ENCODE assay signal across 7 mouse cellular contexts in the genomic region with DNA sequence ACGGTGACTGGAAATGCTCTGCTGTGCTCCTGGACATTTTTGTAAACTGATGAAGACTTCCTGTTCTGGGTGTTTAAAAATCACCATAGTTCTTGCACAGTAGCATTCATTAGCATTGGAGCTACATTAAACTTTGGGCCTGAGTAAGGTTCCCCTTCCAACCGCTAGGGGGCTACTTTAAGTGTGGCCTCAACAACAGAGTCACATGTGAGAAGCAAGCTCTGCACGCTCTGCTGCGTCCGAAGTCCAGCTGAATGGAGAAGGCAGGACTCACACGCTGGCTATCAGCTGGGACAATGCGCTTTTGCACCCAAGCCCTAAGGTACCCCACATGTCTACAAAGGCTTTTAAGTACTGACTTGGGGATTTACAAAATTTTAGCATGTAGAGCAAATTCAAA.
DNase-seq lines count a peak whose midpoint lies in the region.

No protein-coding gene starts in this region.

- intact Hi-C loops in heart, postnatal 14 days (cut with DNase I), result no loop called here
- intact Hi-C loops in gastrocnemius, postnatal 14 days (cut with DNase I; ENCODE audit: low total_unique reads), result no loop called here

- DNase-seq in 416B (ENCODE audit: low read depth), result peak; percentile 54
- peak; percentile 39 for DNase-seq in CD4-positive, CD25-positive, alpha-beta regulatory T cell, adult 2 months (ENCODE audit: low read depth, low spot score)
- peak; percentile 30 for DNase-seq in embryo, embryonic 9.5 days (ENCODE audit: extremely low spot score)
- peak; percentile 4 to 15 for DNase-seq in kidney, postnatal 36 days
- peak; percentile 76 for DNase-seq in retina, embryonic 14.5 days (ENCODE audit: low spot score)
- DNase-seq in heart, postnatal 14 days, result no peak
- DNase-seq in gastrocnemius, postnatal 14 days, result no peak

Comparison
In these comparisons a context has a peak if more than half of its experiments do, and no peak if none do; other contexts are left out.
1. DNase-seq: peak in 416B (single experiment), CD4-positive, CD25-positive, alpha-beta regulatory T cell, adult 2 months (single experiment), embryo, embryonic 9.5 days (single experiment), kidney, postnatal 36 days (2 of 2) and retina, embryonic 14.5 days (single experiment); none in heart, postnatal 14 days (0 of 2) and gastrocnemius, postnatal 14 days (single experiment).